Mouse (Mus musculus): ENCODE results near the gene Chn1. TPM values are rescaled to one million over a fixed set of nuclear protein-coding genes. Genes with fewer than 3 reads are reported as not detected.

Chn1 gene
- polyA plus RNA-seq, 1 experiment from 2014 or later = 38.9 TPM

Other genes starting within 250 kb of the Chn1 start
- 7.4 and 7.6 TPM in 2 replicates for gene Wipf1, start 245.6 kb downstream of the Chn1 start, polyA plus RNA-seq (2016; fragmentation: Nextera tagmentation; extraction: Ambion mirVana)
- 0.40 and 0.84 TPM in 2 replicates for gene Chrna1, start 195.0 kb downstream of the Chn1 start, polyA plus RNA-seq (2016; fragmentation: Nextera tagmentation; extraction: Ambion mirVana)
- gene Atf2, start 117.3 kb upstream of the Chn1 start, polyA plus RNA-seq (2016; fragmentation: Nextera tagmentation; extraction: Ambion mirVana) = 85.5 and 89.4 TPM in 2 replicates
- 839 and 936 TPM in 2 replicates for gene Atp5g3, start 136.0 kb upstream of the Chn1 start, polyA plus RNA-seq (2016; fragmentation: Nextera tagmentation; extraction: Ambion mirVana)

All from midbrain, embryonic 10.5 days (tissue).